Mouse (Mus musculus): ENCODE results near the gene Zfp457. TPM values are rescaled to one million over a fixed set of nuclear protein-coding genes. Genes with fewer than 3 reads are reported as not detected.
"Not testable (repeated sequence)": the region's sequence is repeated elsewhere in the genome, so short reads cannot be mapped to it uniquely, and the experiment has no call there.

Gene Zfp457
- polyA plus RNA-seq (2015; fragmentation: Nextera tagmentation; extraction: Ambion mirVana): 1.1 and 1.3 TPM in 2 replicates

DNA sequence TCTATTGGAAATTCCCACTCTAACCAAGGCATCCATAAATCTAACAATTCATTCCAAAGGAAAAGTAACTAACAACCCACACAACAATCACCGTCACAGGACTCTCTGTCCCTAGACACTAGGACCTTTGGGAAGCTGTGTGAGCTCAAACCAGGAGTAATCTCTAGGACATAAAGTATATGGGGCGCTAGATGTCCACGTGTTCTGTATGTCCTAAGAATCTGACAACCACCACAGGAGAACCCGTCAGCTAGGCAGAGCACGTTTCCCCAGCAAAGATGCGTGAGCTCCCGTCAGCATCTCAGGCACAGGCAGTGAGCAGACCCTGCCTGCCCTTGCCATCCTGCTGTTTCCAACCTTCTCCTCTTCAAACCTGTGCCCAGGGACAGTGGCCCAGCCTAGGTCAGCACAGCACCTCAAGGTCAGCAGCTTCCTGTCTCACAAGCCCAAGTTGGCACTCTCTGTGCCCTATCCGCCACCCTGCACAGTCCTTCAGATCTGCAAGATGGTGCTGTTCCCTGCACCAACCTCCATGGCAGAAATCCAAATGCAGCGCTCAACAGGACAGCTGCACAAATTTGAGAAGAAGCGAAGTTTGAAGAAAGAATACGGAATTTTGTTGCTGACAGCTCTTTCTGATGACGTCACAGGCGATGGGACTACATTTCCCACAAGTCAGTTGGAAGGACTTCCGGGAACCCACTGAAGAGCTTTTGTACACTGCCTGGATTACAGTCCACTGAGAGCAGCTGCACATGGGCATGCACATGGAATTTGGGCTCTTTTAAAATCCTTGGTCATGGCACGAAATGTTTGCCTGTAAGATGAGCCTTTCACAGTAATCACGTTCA, at the start of gene Zfp457:
Gene Zfp457 (minus strand): TSS at position 664 of the 851 bp plus-strand sequence.
- 9% methylated on average over 16 of the region's 16 CpGs for WGBS
- no peaks in the 10 kb centered on the region for H3K9me3 ChIP-seq
- H3K4me3 ChIP-seq: peak within 1 kb of the TSS; percentile 62
- peak within 1 kb of the TSS; percentile 92 for H3K4me2 ChIP-seq
- H3K9ac ChIP-seq: peak within 1 kb of the TSS; percentile 79
- H3K4me1 ChIP-seq (replicated peaks): peaks cover 9% of the 10 kb centered on the region
- H3K27ac ChIP-seq (replicated peaks): peak within 1 kb of the TSS; percentile 79
- no peaks in the 10 kb centered on the region for H3K27me3 ChIP-seq
- no peaks in the 10 kb centered on the region for H3K36me3 ChIP-seq
- peak; percentile 99 for ATAC-seq (ENCODE audit: low FRiP score, low read depth)

DNA sequence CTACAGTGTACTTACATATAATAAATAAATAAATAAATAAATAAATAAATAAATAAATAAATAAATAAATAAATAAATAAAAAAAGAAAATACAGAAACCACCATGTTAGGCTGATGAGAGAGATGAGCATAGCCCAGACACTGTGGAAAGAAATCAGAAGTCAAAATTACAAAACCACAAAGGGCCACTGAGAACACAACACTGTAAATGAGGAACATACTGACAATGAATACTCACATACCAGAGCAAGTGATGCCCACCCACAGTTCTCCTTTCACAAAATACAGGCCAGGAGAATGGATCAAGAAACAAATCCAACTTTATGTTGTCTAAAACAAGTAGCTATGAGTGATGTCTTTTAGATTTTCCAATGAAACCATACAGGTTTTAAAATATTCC, 45.6 kb upstream of the Zfp457 start:
- ATAC-seq (ENCODE audit: low FRiP score, low read depth): no peak
- no peak overlapping the region for H3K9ac ChIP-seq
- H3K27me3 ChIP-seq: no peaks in the 10 kb centered on the region

DNA sequence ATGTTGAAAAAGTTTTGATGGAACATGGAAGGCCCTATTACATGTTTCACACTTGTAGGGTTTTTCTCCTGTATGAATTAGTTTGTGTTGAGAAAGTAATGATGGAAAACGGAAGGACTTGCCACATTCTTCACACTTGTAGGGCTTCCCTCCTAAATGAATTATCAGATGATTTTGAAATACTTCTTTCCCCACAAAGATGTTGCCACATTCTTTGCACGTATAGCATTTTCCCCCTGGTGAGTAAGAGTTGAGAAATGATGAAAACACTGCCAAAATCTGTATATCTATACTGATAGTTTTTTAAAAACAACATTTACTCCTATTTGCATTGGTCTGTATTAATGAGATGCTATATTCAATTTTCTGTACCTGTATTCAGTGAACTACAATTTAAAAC, 37.1 kb upstream of the Zfp457 start:
- no peak overlapping the region for H3K4me3 ChIP-seq
- H3K27me3 ChIP-seq: no peaks in the 10 kb centered on the region
- H3K9ac ChIP-seq: no peak overlapping the region
- no peaks in the 10 kb centered on the region for H3K36me3 ChIP-seq
- no peaks in the 10 kb centered on the region for H3K9me3 ChIP-seq
- H3K4me2 ChIP-seq: no peak overlapping the region
- H3K4me1 ChIP-seq (replicated peaks): no peaks in the 10 kb centered on the region
- 91% methylated on average over 2 of the region's 2 CpGs for WGBS
- H3K27ac ChIP-seq (replicated peaks): no peak overlapping the region
- ATAC-seq (ENCODE audit: low FRiP score, low read depth): no peak

More for the DNA sequence above, 45.6 kb upstream of the Zfp457 start:
- Histone ChIP-seq H3K27ac (replicated peaks) (no peak overlapping the region), H3K4me2 (no peak overlapping the region), H3K36me3 (no peaks in the 10 kb centered on the region), H3K9me3 (no peaks in the 10 kb centered on the region), H3K4me3 (no peak overlapping the region), H3K4me1 (replicated peaks) (no peaks in the 10 kb centered on the region)

DNA sequence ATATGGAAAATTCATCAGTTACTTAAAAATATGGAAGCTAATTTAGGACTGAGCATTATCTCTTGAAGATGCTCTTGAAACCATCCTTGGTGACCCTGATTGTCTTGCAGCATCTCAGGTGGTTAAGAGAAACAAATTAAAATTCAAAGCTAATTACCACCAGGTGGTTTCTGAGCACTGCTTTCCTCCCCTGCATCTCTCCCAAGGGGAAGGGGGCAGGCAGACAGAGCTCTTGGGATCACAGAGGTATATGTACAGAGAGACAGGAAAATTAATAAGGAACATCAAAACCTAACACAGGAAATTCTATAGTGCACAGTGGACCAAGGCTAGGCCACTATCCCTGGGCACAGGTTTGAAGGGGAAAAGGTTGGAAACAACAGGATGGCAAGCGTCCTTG, 26.6 kb upstream of the Zfp457 start:
- Histone ChIP-seq H3K27ac (replicated peaks) (0 out of 2 replicates have a peak overlapping the region, but pooled peaks have one; percentile 32), H3K9ac (peak overlapping the region; percentile 52), H3K4me1 (replicated peaks) (peaks cover 11% of the 10 kb centered on the region), H3K27me3 (no peaks in the 10 kb centered on the region), H3K4me2 (peak overlapping the region; percentile 92), H3K36me3 (no peaks in the 10 kb centered on the region), H3K9me3 (no peaks in the 10 kb centered on the region), H3K4me3 (peak overlapping the region; percentile 61)
- peak; percentile 62; the same call in 1 of the 2 replicates for ATAC-seq (ENCODE audit: low FRiP score, low read depth)
- 86% methylated on average over 1 of the region's 1 CpGs for WGBS

DNA sequence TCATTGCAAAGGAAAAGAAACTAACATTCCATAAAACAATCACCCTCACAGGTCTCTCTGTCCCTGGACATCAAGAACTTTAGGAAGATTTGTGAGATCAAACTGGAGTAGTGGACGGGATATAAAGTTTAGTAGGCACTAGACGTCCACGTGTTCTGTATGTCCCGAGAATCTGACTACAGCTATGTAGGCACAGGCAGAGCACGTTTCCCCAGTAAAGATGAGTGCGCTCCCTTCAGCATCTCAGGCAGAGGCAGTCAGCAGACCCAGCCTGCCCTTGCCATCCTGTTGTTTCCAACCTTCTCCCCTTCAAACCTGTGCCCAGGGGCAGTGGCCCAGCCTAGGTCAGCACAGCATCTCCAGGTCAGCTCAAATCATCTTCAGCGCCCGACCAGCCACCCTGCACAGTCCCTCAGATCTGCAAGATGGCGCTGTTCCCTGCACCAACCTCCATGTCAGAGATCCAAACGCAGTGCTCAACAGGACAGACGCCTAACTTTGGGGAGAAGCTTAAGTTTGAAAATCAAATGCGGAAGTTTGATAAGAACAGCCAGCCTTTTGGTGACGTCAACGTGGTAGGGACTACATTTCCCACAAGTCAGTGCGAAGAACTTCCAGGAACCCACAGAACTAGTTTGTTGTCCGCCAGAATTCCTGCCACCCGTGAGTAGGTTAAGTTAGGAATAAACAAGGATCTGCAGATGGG, 25.9 kb upstream of the Zfp457 start, which contains the start of gene Zfp595:
Gene Zfp595 (minus strand): TSS at position 552 of the 706 bp plus-strand sequence.
- Histone ChIP-seq H3K9ac (peak within 1 kb of the TSS; percentile 52), H3K27ac (replicated peaks) (peak within 1 kb of the TSS; percentile 45; the same call in 1 of the 2 replicates)
- ATAC-seq (ENCODE audit: low FRiP score, low read depth): peak; percentile 95

DNA sequence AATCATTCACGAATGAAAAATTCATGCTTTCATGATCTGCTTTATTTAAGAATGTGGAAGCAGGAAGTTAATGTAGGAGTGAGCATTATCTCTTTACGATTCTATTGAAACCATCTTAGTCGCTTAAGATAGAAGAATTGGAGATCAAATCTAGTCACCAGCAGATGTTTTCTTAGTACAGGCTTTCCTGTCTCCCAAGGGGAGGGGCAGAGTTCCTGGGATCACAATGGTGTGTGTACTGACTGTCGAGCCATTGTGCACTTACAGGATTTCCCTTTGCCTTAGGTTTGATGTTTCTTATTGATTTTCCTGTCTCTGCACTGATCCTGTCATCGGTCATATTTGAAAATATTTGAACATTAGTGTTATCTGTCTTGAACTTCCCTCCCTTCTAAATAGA, 433 bp upstream of the Zfp457 start:
- Histone ChIP-seq H3K9ac (peak overlapping the region; percentile 79), H3K4me2 (peak overlapping the region; percentile 92), H3K4me3 (peak overlapping the region; percentile 62), H3K36me3 (no peaks in the 10 kb centered on the region), H3K27me3 (no peaks in the 10 kb centered on the region), H3K4me1 (replicated peaks) (peaks cover 9% of the 10 kb centered on the region), H3K9me3 (no peaks in the 10 kb centered on the region), H3K27ac (replicated peaks) (peak overlapping the region; percentile 75)
- peak; percentile 51 for ATAC-seq (ENCODE audit: low FRiP score, low read depth)
- WGBS: 34% methylated on average over 5 of the region's 5 CpGs

More for the DNA sequence above, 25.9 kb upstream of the Zfp457 start, which contains the start of gene Zfp595:
- H3K4me1 ChIP-seq (replicated peaks): peaks cover 11% of the 10 kb centered on the region
- H3K4me2 ChIP-seq: peak within 1 kb of the TSS; percentile 92
- 14% methylated on average over 17 of the region's 17 CpGs for WGBS
- peak within 1 kb of the TSS; percentile 61 for H3K4me3 ChIP-seq
- no peaks in the 10 kb centered on the region for H3K9me3 ChIP-seq
- H3K27me3 ChIP-seq: no peaks in the 10 kb centered on the region
- H3K36me3 ChIP-seq: no peaks in the 10 kb centered on the region

DNA sequence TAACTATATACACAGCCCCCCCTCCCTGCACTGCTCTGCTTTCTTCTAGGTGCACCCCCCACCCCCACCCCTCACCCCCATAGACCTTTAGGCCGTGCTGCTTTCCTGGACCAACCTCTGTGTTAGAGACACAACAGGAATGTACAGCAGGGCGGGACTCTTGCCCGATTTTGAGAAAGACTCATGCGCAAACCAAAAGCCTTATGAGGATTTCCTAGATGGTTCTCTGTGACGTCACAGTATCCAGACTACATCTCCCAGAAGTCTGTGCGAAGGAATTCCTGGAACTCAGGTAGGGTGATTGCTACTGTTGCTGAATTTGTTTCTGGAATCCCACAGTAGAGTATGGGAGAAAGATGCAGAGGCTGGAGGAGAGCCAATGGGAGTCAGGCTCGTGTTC, 28.0 kb downstream of the Zfp457 start, which contains the start of gene Zfp458:
Gene Zfp458 (minus strand): TSS at position 153 of the 400 bp plus-strand sequence.
- Histone ChIP-seq H3K4me2 (peak within 1 kb of the TSS; percentile 22; the same call in 1 of the 2 replicates), H3K4me1 (replicated peaks) (no peaks in the 10 kb centered on the region), H3K9me3 (no peaks in the 10 kb centered on the region), H3K27ac (replicated peaks) (no peak within 1 kb of the TSS), H3K27me3 (no peaks in the 10 kb centered on the region), H3K36me3 (no peaks in the 10 kb centered on the region), H3K4me3 (no peak within 1 kb of the TSS), H3K9ac (no peak within 1 kb of the TSS)
- WGBS: 45% methylated on average over 7 of the region's 7 CpGs
- ATAC-seq (ENCODE audit: low FRiP score, low read depth): peak; percentile 56; the same call in 1 of the 2 replicates

DNA sequence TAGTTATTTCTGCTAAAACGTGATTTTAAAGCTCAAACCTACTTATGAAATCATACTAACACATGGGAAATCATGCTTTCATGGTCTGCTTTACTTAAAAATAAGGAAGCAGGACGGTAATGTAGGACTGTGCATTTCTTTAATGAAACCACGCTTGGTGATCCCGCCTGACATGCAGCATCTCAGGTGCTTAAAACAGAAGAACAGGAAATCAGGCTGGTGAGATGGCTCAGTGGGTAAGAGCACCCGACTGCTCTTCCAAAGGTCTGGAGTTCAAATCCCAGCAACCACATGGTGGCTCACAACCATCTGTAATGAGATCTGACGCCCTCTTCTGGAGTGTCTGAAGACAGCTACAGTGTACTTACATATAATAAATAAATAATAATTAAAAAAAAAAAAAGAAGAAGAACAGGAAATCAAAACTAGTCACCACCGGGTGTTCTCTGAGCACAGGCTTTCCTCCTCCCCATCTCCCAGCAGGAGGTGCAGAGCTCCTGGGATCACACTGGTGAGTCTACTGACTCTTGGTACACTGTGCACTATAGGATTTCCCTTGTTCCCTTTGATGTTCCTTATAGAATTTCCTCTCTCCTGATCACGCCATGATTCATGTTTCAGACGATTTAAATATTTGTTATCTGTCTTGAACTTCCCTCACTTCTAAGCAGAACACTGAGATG, 36.8 kb downstream of the Zfp457 start:
- H3K27me3 ChIP-seq, H3K9me3 ChIP-seq, H3K36me3 ChIP-seq: not testable (repeated sequence)
- Histone ChIP-seq H3K4me1 (replicated peaks) (peaks cover 13% of the 10 kb centered on the region), H3K4me3 (peak overlapping the region; percentile 55), H3K9ac (peak overlapping the region; percentile 23; the same call in 1 of the 2 replicates), H3K4me2 (peak overlapping the region; percentile 68), H3K27ac (replicated peaks) (peak overlapping the region; percentile 64)
- ATAC-seq (ENCODE audit: low FRiP score, low read depth): peak; percentile 67
- 45% methylated on average over 8 of the region's 9 CpGs for WGBS

DNA sequence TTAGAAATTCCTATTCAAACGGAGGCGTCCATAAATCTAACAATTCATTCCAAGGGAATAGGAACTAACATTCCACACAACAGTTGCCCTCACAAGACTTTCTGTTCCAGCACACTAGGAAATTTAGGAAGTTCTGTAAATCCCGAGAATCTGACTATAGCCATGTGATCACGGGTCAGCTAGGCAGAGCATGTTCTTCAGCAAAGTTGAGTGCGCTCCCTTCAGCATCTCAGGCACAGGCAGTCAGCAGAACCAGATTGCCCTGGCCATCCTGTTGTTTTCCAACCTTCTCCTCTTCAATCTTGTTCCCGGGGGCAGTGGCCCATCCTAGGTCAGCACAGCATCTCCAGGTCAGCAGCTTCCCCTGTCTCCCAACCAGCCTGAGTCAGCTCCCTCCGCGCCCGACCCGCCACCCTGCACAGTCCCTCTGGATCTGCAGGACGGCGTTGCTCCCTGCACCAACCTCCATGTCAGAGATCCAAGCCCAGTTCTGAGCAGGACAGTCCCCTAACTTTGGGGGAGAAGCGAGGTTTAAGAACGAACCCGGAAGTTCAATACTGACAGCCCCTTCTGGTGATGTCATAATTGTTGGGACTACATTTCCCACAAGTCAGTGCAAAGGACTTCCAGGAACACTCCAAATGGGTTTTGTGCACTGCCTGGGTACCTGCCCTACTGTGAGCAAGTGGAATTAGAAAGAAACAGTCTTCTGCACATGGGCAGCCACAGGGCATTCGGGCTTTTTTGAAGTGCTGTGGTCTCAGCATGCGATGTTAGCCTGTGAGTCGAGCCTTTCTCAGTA, 37.5 kb downstream of the Zfp457 start:
- peak overlapping the region; percentile 64 for H3K27ac ChIP-seq (replicated peaks)
- peak; percentile 98 for ATAC-seq (ENCODE audit: low FRiP score, low read depth)
- 9% methylated on average over 18 of the region's 18 CpGs for WGBS
- H3K4me2 ChIP-seq: peak overlapping the region; percentile 68
- H3K9ac ChIP-seq: peak overlapping the region; percentile 54
- 0 out of 2 replicates have a peak, but pooled peaks cover 4% of the 10 kb centered on the region for H3K9me3 ChIP-seq
- peaks cover 13% of the 10 kb centered on the region for H3K4me1 ChIP-seq (replicated peaks)
- peaks cover 5% of the 10 kb centered on the region; the same call in 1 of the 2 replicates for H3K36me3 ChIP-seq
- peak overlapping the region; percentile 55 for H3K4me3 ChIP-seq
- no peaks in the 10 kb centered on the region for H3K27me3 ChIP-seq

All from hindbrain, embryonic 15.5 days (tissue).